Mouse (Mus musculus) midbrain, postnatal 0 days (tissue): ENCODE results near the gene Hoxc6. TPM values are rescaled to one million over a fixed set of nuclear protein-coding genes. Genes with fewer than 3 reads are reported as not detected.

Experiments
- ATAC-seq: fragments of 200-750 bp; cut with Nextera tagmentation; 2 replicates; pipeline ENCODE4 v1.8.0; 2017; ENCODE audit warnings: moderate number of reproducible peaks, mild to moderate bottlenecking, moderate TSS enrichment, moderate library complexity; ENCODE audit not compliant: low FRiP score
- DNase-seq: peaks from one replicate; pipeline ENCODE4 v3.0.0-alpha.2; 2015; ENCODE audit warnings: low spot score
- H3K27ac ChIP-seq: fragments of 300-500 bp; sonication (generic); 2 replicates; pipeline ENCODE4 v1.5.1; 2014; ENCODE audit warnings: low read depth, mild to moderate bottlenecking, low read length, mixed read lengths
- H3K27me3 ChIP-seq: fragments of 300-500 bp; sonication (generic); 2 replicates; pipeline ENCODE4 v1.6.1; 2014; ENCODE audit warnings: low read length, control low read depth, mixed read lengths; ENCODE audit not compliant: insufficient read depth
- H3K36me3 ChIP-seq: fragments of 300-500 bp; sonication (generic); 2 replicates; pipeline ENCODE4 v1.6.1; 2014; ENCODE audit warnings: low read length, control low read depth, mixed read lengths; ENCODE audit not compliant: insufficient read depth
- H3K4me1 ChIP-seq: fragments of 300-500 bp; sonication (generic); 2 replicates; pipeline ENCODE4 v1.6.1; 2014; ENCODE audit warnings: mild to moderate bottlenecking, control low read depth, antibody characterized with exemption, low read length, mixed read lengths; ENCODE audit not compliant: insufficient read depth
- H3K4me2 ChIP-seq: fragments of 300-500 bp; sonication (generic); 2 replicates; pipeline ENCODE4 v1.6.1; 2014; ENCODE audit warnings: low read depth, mild to moderate bottlenecking, low read length, mixed read lengths; ENCODE audit not compliant: poor library complexity, severe bottlenecking
- H3K4me3 ChIP-seq: fragments of 300-500 bp; sonication (generic); 2 replicates; pipeline ENCODE4 v1.5.1; 2014; ENCODE audit warnings: low read depth, mild to moderate bottlenecking, low read length, moderate library complexity
- H3K9ac ChIP-seq: fragments of 300-500 bp; sonication (generic); replicated peaks from 2 replicates; pipeline ENCODE4 v1.6.1; 2014; ENCODE audit warnings: mild to moderate bottlenecking, low read length, moderate library complexity, mixed read lengths; ENCODE audit not compliant: poor library complexity, severe bottlenecking
- H3K9me3 ChIP-seq: fragments of 300-500 bp; sonication (generic); 2 replicates; pipeline ENCODE4 v1.6.1; 2016; ENCODE audit warnings: low read length, control low read depth
- CTCF ChIP-seq: IDR thresholded peaks from 2 replicates; pipeline ENCODE4 v1.5.1; 2016; ENCODE audit warnings: antibody characterized with exemption, mild to moderate bottlenecking
- WGBS: fragments of 180-500 bp; shearing (Covaris S2); extraction: QIAGEN DNeasy Blood & Tissue Kit; methylation state at CpG from one replicate; pipeline ENCODE4 v1.1.7; 2014; 5-methylcytosine and 5-hydroxymethylcytosine counted together
- polyA plus RNA-seq: library from polyadenylated mRNA; unstranded; fragments of >200 nt; fragmentation: Nextera tagmentation; extraction: Ambion mirVana; gene quantifications from 2 replicates; pipeline ENCODE4 v1.2.1, GENCODE M21; 2015
- total RNA-seq: library from RNA; depleted of rRNA; stranded (reverse); fragments of >200 nt; gene quantifications from 2 replicates; pipeline ENCODE4 v1.2.3, GENCODE M21; 2014

Hoxc6 gene
- total and polyA plus RNA-seq, 2 experiments from 2014 or later: not detected

GRCm38 (mm10) chr15:102978615-102979515 lies 19.2 kb upstream of the Hoxc6 start:
- no peaks in the 10 kb centered on the region for H3K4me1 ChIP-seq
- TF ChIP-seq CTCF: no peak
- ATAC-seq (no peak), DNase-seq (no peak)
- no peaks in the 10 kb centered on the region for H3K9me3 ChIP-seq
- no peaks in the 10 kb centered on the region for H3K36me3 ChIP-seq
- H3K4me3 ChIP-seq: no peak overlapping the region
- H3K9ac ChIP-seq: no peak overlapping the region
- 1% methylated on average over 13 of the region's 13 CpGs for WGBS
- no peak overlapping the region for H3K4me2 ChIP-seq
- no peak overlapping the region for H3K27ac ChIP-seq
- peaks cover 88% of the 10 kb centered on the region for H3K27me3 ChIP-seq

GRCm38 (mm10) chr15:102979936-102980335 lies 18.1 kb upstream of the Hoxc6 start:
- no peak for TF ChIP-seq CTCF
- DNase-seq (no peak), ATAC-seq (no peak)
- H3K36me3 ChIP-seq: no peaks in the 10 kb centered on the region
- no peaks in the 10 kb centered on the region for H3K9me3 ChIP-seq
- no peak overlapping the region for H3K4me2 ChIP-seq
- H3K27me3 ChIP-seq: peaks cover 90% of the 10 kb centered on the region
- H3K9ac ChIP-seq: no peak overlapping the region
- no peak overlapping the region for H3K27ac ChIP-seq
- WGBS: 0% methylated on average over 1 of the region's 1 CpGs
- H3K4me1 ChIP-seq: no peaks in the 10 kb centered on the region
- no peak overlapping the region for H3K4me3 ChIP-seq

- Histone ChIP-seq H3K36me3 (no peaks in the 10 kb centered on the region), H3K4me1 (no peaks in the 10 kb centered on the region), H3K27me3 (peaks cover 90% of the 10 kb centered on the region), H3K9me3 (no peaks in the 10 kb centered on the region), H3K4me2 (no peak overlapping the region), H3K9ac (no peak overlapping the region), H3K27ac (no peak overlapping the region), H3K4me3 (no peak overlapping the region)
- 3% methylated on average over 11 of the region's 11 CpGs for WGBS
- ATAC-seq (no peak), DNase-seq (no peak)
- no peak for TF ChIP-seq CTCF
Measured at GRCm38 (mm10) chr15:102980352-102980751, 17.7 kb upstream of the Hoxc6 start.

DNA sequence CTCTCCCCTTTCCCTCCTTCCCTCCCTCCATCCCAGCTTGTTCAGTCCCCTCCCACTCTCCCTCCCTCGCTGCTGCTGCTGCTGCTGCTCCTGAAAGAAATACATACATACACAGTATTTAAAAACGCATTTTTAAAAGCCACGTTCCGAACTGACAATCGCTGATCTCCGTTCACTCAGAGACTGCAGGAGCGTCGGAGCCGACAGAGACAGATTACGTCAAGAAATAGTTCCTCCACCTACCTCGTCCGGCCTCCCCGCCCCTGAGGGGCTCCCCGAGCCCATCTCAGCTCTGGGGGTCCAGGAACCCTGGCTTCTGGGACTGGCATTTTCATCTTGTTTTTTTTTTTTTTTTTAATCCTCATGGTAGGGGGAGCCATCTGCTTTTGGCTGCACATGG lies 17.1 kb upstream of the Hoxc6 start:
- no peak for ATAC-seq
- H3K4me1 ChIP-seq: no peaks in the 10 kb centered on the region
- H3K4me2 ChIP-seq: no peak overlapping the region
- no peak overlapping the region for H3K4me3 ChIP-seq
- no peaks in the 10 kb centered on the region for H3K36me3 ChIP-seq
- H3K27ac ChIP-seq: no peak overlapping the region
- no peak for TF ChIP-seq CTCF
- no peaks in the 10 kb centered on the region for H3K9me3 ChIP-seq
- H3K27me3 ChIP-seq: peaks cover 90% of the 10 kb centered on the region
- WGBS: under 1% methylated on average over 14 of the region's 14 CpGs
- DNase-seq: no peak
- H3K9ac ChIP-seq: no peak overlapping the region

- ATAC-seq: no peak
- no peak overlapping the region for H3K27ac ChIP-seq
Measured at GRCm38 (mm10) chr15:102981379-102982288, 16.4 kb upstream of the Hoxc6 start.

More at GRCm38 (mm10) chr15:102981379-102982288, 16.4 kb upstream of the Hoxc6 start:
- TF ChIP-seq CTCF: no peak
- no peak overlapping the region for H3K4me2 ChIP-seq
- WGBS: under 1% methylated on average over 86 of the region's 88 CpGs
- no peaks in the 10 kb centered on the region for H3K9me3 ChIP-seq
- no peak for DNase-seq
- peaks cover 90% of the 10 kb centered on the region for H3K27me3 ChIP-seq
- H3K9ac ChIP-seq: no peak overlapping the region
- H3K36me3 ChIP-seq: no peaks in the 10 kb centered on the region
- no peaks in the 10 kb centered on the region for H3K4me1 ChIP-seq
- no peak overlapping the region for H3K4me3 ChIP-seq
